Mouse (Mus musculus) C2C12 (cell line): ENCODE data around the gene Xrn1. TPM values are rescaled to one million over a fixed set of nuclear protein-coding genes. Genes with fewer than 3 reads are reported as not detected.
"Not testable (repeated sequence)": the region's sequence is repeated elsewhere in the genome, so short reads cannot be mapped to it uniquely, and the experiment has no call there.

Experiments
- H3K27me3 ChIP-seq: one replicate; pipeline ENCODE4 v1.6.1; 2011; ENCODE audit not compliant: control insufficient read depth, insufficient read depth, insufficient read length
- H3K36me3 ChIP-seq: one replicate; pipeline ENCODE4 v1.6.1; 2011; ENCODE audit not compliant: control insufficient read depth, insufficient read depth
- H3K4me3 ChIP-seq: one replicate; pipeline ENCODE4 v1.5.1; 2011; ENCODE audit warnings: mild to moderate bottlenecking, control low read depth; ENCODE audit not compliant: poor library complexity, insufficient read depth, severe bottlenecking
- H3K79me2 ChIP-seq: one replicate; pipeline ENCODE4 v1.6.1; 2011; ENCODE audit not compliant: control insufficient read depth, insufficient read depth
- H3K79me3 ChIP-seq: one replicate; pipeline ENCODE4 v1.6.1; 2011; ENCODE audit warnings: low read depth, control low read depth
- H3ac ChIP-seq: one replicate; pipeline ENCODE3; 2011; ENCODE audit warnings: low read depth; ENCODE audit not compliant: control insufficient read depth, insufficient read length
- CEBPB ChIP-seq: IDR thresholded peaks from one replicate; pipeline ENCODE4 v1.6.1; 2011; ENCODE audit warnings: low read depth, mild to moderate bottlenecking, control low read depth, moderate library complexity
- CTCF ChIP-seq: IDR thresholded peaks from one replicate; pipeline ENCODE4 v1.5.1; 2011; ENCODE audit not compliant: control insufficient read depth, insufficient read depth, insufficient read length
- FOSL1 ChIP-seq: IDR thresholded peaks from one replicate; pipeline ENCODE4 v1.8.0; 2011; ENCODE audit warnings: mild to moderate bottlenecking, low read length; ENCODE audit not compliant: poor library complexity, insufficient read depth, severe bottlenecking
- MAX ChIP-seq: IDR thresholded peaks from one replicate; pipeline ENCODE4 v1.6.1; 2011; ENCODE audit warnings: mild to moderate bottlenecking, control low read depth
- MYOD1 ChIP-seq: IDR thresholded peaks from one replicate; pipeline ENCODE4 v1.6.1; 2011; ENCODE audit warnings: low read depth; ENCODE audit not compliant: control insufficient read depth, insufficient read length
- MYOG ChIP-seq: IDR thresholded peaks from one replicate; pipeline ENCODE4 v1.6.1; 2011; ENCODE audit not compliant: control insufficient read depth, insufficient read length; ENCODE audit errors: extremely low read depth
- USF1 ChIP-seq: IDR thresholded peaks from one replicate; pipeline ENCODE4 v1.6.1; 2011; ENCODE audit warnings: low read depth, mild to moderate bottlenecking, control low read depth, moderate library complexity
- polyA plus RNA-seq: library from polyadenylated mRNA; unstranded; fragments of >200 nt; fragmentation: generic; extraction: Trizol; gene quantifications from one replicate; pipeline ENCODE4 v1.2.1, GENCODE M21; 2012; ENCODE audit warnings: missing spikeins

Gene Xrn1
- polyA plus RNA-seq, 1 experiment = 3.1 TPM

DNA sequence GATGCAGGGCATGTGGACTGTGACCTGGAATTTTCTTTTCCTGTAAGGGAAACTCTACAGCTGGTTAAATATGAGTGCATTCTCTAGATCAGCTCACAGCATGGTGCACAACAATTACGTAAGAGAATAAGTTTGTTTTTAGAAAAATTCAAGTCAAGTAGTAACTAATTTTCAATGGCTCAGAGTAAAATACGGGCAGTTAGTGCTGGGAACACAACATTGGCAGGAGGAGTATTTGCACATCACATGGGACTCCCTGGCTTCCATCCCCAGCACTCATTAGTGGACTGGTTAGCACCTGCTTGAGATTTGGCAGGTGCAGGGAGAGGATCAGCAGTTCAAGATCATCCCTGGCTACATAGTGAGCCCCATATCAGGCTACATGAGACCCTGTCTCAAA lies 133.1 kb downstream of the Xrn1 start:
- Histone ChIP-seq H3ac (no peak overlapping the region), H3K4me3 (no peak overlapping the region), H3K36me3 (no peaks in the 10 kb centered on the region), H3K27me3 (peaks cover 5% of the 10 kb centered on the region), H3K79me3 (no peaks in the 10 kb centered on the region), H3K79me2 (no peaks in the 10 kb centered on the region)
- no peak for TF ChIP-seq CEBPB

DNA sequence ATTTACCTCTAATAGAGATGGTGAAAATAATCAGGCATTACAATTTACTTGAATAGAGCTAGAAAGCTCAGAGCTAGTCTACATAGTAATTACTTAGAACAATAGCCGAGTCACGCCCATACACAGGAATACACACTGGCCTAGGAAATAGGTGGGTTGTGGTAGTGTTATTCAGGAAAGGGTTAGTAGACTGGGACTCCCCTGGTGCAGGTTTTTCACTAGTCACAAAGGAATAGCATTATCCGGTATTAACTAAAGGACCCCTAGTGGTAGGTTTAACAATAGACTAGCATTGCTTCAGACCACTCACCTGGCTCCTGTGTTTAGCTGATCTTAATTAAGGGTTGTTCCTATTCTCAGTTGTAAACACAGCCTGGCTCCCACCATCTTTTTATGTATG lies 133.9 kb downstream of the Xrn1 start:
- H3K4me3 ChIP-seq, H3K79me3 ChIP-seq, H3K79me2 ChIP-seq, H3ac ChIP-seq, H3K36me3 ChIP-seq, H3K27me3 ChIP-seq: not testable (repeated sequence)

DNA sequence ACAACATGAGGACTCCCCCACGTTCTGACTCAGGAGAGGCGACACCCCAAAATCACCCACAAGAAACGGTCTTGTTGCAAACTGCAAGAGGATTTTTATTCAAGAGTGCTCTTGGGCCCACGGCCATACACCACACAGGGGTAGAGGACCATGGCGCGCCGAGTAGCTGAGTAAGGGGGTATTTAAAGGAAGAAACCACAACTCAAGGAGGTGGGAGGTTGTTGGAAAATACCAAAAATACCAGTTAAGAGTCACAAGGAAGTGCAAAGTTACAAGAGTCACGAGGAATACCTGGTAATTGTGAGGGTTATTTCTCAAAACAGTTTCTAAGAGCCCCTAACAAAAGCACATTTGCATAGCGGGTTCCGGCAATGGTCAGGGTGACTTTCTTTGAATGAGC lies 138.1 kb downstream of the Xrn1 start:
- H3ac ChIP-seq, H3K27me3 ChIP-seq, H3K79me3 ChIP-seq, H3K79me2 ChIP-seq, H3K4me3 ChIP-seq, H3K36me3 ChIP-seq: not testable (repeated sequence)

DNA sequence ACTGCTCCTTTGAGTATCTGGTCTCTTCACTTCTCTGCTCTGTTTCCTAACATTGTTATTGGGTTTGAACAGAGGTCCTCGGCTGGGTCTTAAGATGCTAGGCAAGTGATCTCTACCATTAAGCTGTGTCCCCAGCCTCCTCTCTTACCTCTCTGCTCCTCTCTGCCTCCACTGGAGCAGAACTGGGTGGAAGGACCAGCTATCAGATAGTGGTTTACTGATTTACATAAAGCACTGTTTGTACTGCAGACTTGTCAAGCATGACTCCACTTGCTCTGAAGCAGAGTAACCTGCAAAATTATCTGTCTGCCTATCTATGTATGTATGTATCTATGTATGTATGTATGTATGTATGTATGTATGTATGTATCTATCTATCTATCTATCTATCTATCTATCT lies 138.7 kb downstream of the Xrn1 start:
- TF ChIP-seq MAX (no peak), MYOG (no peak), USF1 (no peak), CEBPB (no peak), CTCF (no peak), FOSL1 (no peak), MYOD1 (no peak)
- no peaks in the 10 kb centered on the region for H3K79me2 ChIP-seq
- no peak overlapping the region for H3K4me3 ChIP-seq
- H3K79me3 ChIP-seq = no peaks in the 10 kb centered on the region
- H3ac ChIP-seq = no peak overlapping the region
- no peaks in the 10 kb centered on the region for H3K36me3 ChIP-seq
- H3K27me3 ChIP-seq = no peaks in the 10 kb centered on the region

DNA sequence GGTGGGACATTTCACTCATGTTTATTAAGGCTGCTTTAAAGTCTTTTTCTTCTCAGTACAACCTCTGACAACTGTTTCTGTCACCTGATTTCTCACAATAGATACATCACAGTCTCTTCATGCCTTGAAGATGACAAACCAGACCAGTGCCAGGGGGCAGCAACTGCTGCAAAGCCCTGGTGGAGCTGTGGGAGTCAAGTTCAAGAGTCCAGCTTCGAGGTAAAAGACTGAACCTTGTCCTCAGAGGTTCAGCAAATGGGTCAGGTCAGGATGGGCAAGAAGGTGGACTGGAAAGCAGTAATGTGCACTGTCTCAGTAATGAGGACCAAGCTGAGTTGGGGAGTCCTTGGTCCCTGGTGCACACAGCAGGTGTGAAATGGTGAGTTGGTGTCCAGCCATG lies 139.8 kb downstream of the Xrn1 start:
- Histone ChIP-seq H3K27me3 (no peaks in the 10 kb centered on the region), H3K79me3 (no peaks in the 10 kb centered on the region), H3K79me2 (no peaks in the 10 kb centered on the region), H3ac (no peak overlapping the region), H3K36me3 (no peaks in the 10 kb centered on the region), H3K4me3 (no peak overlapping the region)
- TF ChIP-seq CTCF (no peak), USF1 (no peak), MYOD1 (no peak), FOSL1 (no peak), MYOG (no peak), CEBPB (no peak), MAX (no peak)

DNA sequence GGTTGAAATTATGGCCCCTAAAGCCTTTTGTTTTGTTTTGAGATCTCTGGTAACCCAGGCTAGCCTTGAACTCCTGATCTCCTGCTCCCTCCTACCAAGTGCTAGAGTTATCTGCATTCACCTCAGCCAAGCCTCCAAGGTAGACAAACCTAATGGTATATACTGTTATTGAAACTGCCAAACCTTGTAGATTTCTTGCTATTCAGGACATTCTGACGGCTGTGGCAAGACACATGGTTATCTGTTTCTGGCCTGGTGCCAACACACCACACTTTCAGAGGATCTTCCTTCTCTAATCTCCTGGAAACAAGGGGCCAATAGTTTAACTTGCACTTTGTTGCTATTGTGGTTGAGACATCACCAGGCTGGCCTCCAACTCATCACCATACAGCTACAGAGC lies 140.6 kb downstream of the Xrn1 start:
- H3K36me3 ChIP-seq = no peaks in the 10 kb centered on the region
- no peak overlapping the region for H3ac ChIP-seq
- H3K79me2 ChIP-seq = no peaks in the 10 kb centered on the region
- H3K4me3 ChIP-seq = no peak overlapping the region
- TF ChIP-seq MYOD1 (no peak), MYOG (no peak)
- no peaks in the 10 kb centered on the region for H3K27me3 ChIP-seq
- H3K79me3 ChIP-seq = no peaks in the 10 kb centered on the region

DNA sequence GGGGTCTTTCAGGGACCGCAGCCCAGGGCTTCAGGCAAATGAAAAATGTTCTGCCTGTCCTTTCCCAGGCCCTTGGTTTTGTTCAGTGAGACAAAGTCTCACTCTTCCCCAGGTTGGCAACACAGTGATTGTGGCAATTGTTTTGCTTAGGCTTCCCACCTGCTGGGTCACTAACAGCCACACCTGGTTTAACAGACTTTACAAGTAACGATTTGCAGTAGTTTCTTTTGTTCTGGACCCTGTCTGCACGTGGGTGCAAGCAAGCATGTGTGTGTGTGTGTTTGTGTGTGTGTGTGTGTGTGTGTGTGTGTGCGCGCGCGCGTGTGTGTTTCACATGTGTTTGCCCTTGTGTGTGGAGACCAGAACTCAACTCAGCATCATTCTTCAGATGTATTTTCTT lies 148.3 kb downstream of the Xrn1 start:
- no peaks in the 10 kb centered on the region for H3K79me3 ChIP-seq
- H3K27me3 ChIP-seq = no peaks in the 10 kb centered on the region
- H3ac ChIP-seq = no peak overlapping the region
- TF ChIP-seq MAX (no peak), CEBPB (no peak), CTCF (no peak), MYOG (no peak), FOSL1 (no peak), MYOD1 (no peak), USF1 (no peak)
- H3K4me3 ChIP-seq = no peak overlapping the region
- H3K79me2 ChIP-seq = no peaks in the 10 kb centered on the region
- no peaks in the 10 kb centered on the region for H3K36me3 ChIP-seq

Other genes starting within 250 kb of the Xrn1 start
- gene Trpc1, start 204.4 kb upstream of the Xrn1 start, polyA plus RNA-seq = 0.30 TPM
- 0.01 TPM for gene Pls1, start 109.4 kb upstream of the Xrn1 start, polyA plus RNA-seq
- 2.1 TPM for gene Atr, start 97.2 kb upstream of the Xrn1 start, polyA plus RNA-seq
- 0.82 TPM for gene Gk5, start 164.6 kb downstream of the Xrn1 start, polyA plus RNA-seq
- gene Tfdp2, start 241.5 kb downstream of the Xrn1 start, polyA plus RNA-seq = 6.7 TPM